Mouse (Mus musculus) limb, embryonic 13.5 days (tissue): ENCODE measurements around the gene Gjb4. TPM values are rescaled to one million over a fixed set of nuclear protein-coding genes. Genes with fewer than 3 reads are reported as not detected.

Source experiments
- ATAC-seq: fragments of 200-750 bp; cut with Nextera tagmentation; 2 replicates; pipeline ENCODE4 v1.8.0; 2017; ENCODE audit warnings: low read depth, moderate number of reproducible peaks, moderate TSS enrichment; ENCODE audit not compliant: low FRiP score
- H3K27ac ChIP-seq: fragments of 300-500 bp; sonication (generic); 2 replicates; pipeline ENCODE4 v1.5.1; 2015; ENCODE audit warnings: inconsistent platforms, mild to moderate bottlenecking, moderate library complexity
- H3K27me3 ChIP-seq: fragments of 300-500 bp; sonication (generic); 2 replicates; pipeline ENCODE4 v1.6.1; 2015; ENCODE audit warnings: mild to moderate bottlenecking, inconsistent platforms
- H3K36me3 ChIP-seq: fragments of 300-500 bp; sonication (generic); 2 replicates; pipeline ENCODE4 v1.6.1; 2015; ENCODE audit warnings: inconsistent platforms, mild to moderate bottlenecking, moderate library complexity
- H3K4me1 ChIP-seq: fragments of 300-500 bp; sonication (generic); 2 replicates; pipeline ENCODE4 v1.6.1; 2015; ENCODE audit warnings: inconsistent platforms
- H3K4me2 ChIP-seq: fragments of 300-500 bp; sonication (generic); replicated peaks from 2 replicates; pipeline ENCODE4 v1.6.1; 2015; ENCODE audit warnings: inconsistent platforms, mild to moderate bottlenecking, moderate library complexity
- H3K4me3 ChIP-seq: fragments of 300-500 bp; sonication (generic); 2 replicates; pipeline ENCODE4 v1.5.1; 2015; ENCODE audit warnings: moderate library complexity, mild to moderate bottlenecking, inconsistent platforms
- H3K9ac ChIP-seq: fragments of 300-500 bp; sonication (generic); 2 replicates; pipeline ENCODE4 v1.6.1; 2015; ENCODE audit warnings: mild to moderate bottlenecking, inconsistent platforms
- H3K9me3 ChIP-seq: fragments of 300-500 bp; sonication (generic); 2 replicates; pipeline ENCODE4 v1.6.1; 2016; ENCODE audit warnings: inconsistent platforms
- WGBS: fragments of 180-500 bp; shearing (Covaris S2); methylation state at CpG from one replicate; pipeline ENCODE4 v1.1.7; 2015; 5-methylcytosine and 5-hydroxymethylcytosine counted together
- polyA plus RNA-seq: library from polyadenylated mRNA; unstranded; fragments of >200 nt; fragmentation: Nextera tagmentation; extraction: Ambion mirVana; gene quantifications from 2 replicates; pipeline ENCODE4 v1.2.1, GENCODE M21; 2015

Gjb4 gene
- polyA plus RNA-seq, 1 experiment from 2014 or later: not detected

- Histone ChIP-seq H3K9me3 (no peaks in the 10 kb centered on the region), H3K4me1 (no peaks in the 10 kb centered on the region), H3K27ac (no peak overlapping the region), H3K9ac (no peak overlapping the region), H3K4me2 (no peak overlapping the region), H3K27me3 (peaks cover 16% of the 10 kb centered on the region), H3K36me3 (no peaks in the 10 kb centered on the region), H3K4me3 (no peak overlapping the region)
- ATAC-seq: no peak
- WGBS: 77% methylated on average over 5 of the region's 5 CpGs
Measured at GRCm38 (mm10) chr4:127337668-127338067, 16.2 kb downstream of the Gjb4 start.

- Histone ChIP-seq H3K27me3 (peaks cover 43% of the 10 kb centered on the region), H3K9ac (no peak overlapping the region), H3K36me3 (no peaks in the 10 kb centered on the region), H3K4me2 (no peak overlapping the region), H3K27ac (no peak overlapping the region), H3K4me3 (no peak overlapping the region), H3K9me3 (no peaks in the 10 kb centered on the region), H3K4me1 (peaks cover 11% of the 10 kb centered on the region)
- 20% methylated on average over 5 of the region's 5 CpGs for WGBS
- ATAC-seq: no peak
Measured at GRCm38 (mm10) chr4:127334870-127335504, 18.9 kb downstream of the Gjb4 start.

- no peak for ATAC-seq
- no peak overlapping the region for H3K9ac ChIP-seq
- H3K4me3 ChIP-seq: no peak overlapping the region
- peaks cover 15% of the 10 kb centered on the region for H3K4me1 ChIP-seq
- no peaks in the 10 kb centered on the region for H3K36me3 ChIP-seq
- no peaks in the 10 kb centered on the region for H3K9me3 ChIP-seq
- H3K4me2 ChIP-seq: peak overlapping the region; percentile 53; the same call in 1 of the 2 replicates
- no peak overlapping the region for H3K27ac ChIP-seq
- peaks cover 78% of the 10 kb centered on the region for H3K27me3 ChIP-seq
- 19% methylated on average over 13 of the region's 13 CpGs for WGBS
Measured at GRCm38 (mm10) chr4:127331171-127331570, 22.7 kb downstream of the Gjb4 start.

GRCm38 (mm10) chr4:127330181-127331100, 23.4 kb downstream of the Gjb4 start, which contains the start of gene Gjb3:
Gjb3 (minus strand) TSS chr4:127330844.
- Histone ChIP-seq H3K4me3 (peak within 1 kb of the TSS; percentile 30), H3K4me1 (peaks cover 15% of the 10 kb centered on the region), H3K4me2 (peak within 1 kb of the TSS; percentile 53), H3K9me3 (no peaks in the 10 kb centered on the region), H3K9ac (peak within 1 kb of the TSS; percentile 40; the same call in 1 of the 2 replicates), H3K27me3 (peaks cover 85% of the 10 kb centered on the region), H3K36me3 (no peaks in the 10 kb centered on the region), H3K27ac (no peak within 1 kb of the TSS)
- no peak for ATAC-seq
- 1% methylated on average over 46 of the region's 49 CpGs for WGBS

GRCm38 (mm10) chr4:127329751-127330150, 24.1 kb downstream of the Gjb4 start:
- H3K9ac ChIP-seq: no peak overlapping the region
- H3K27me3 ChIP-seq: peaks cover 89% of the 10 kb centered on the region
- no peak for ATAC-seq
- no peaks in the 10 kb centered on the region for H3K36me3 ChIP-seq
- no peaks in the 10 kb centered on the region for H3K9me3 ChIP-seq
- WGBS: 2% methylated on average over 13 of the region's 13 CpGs
- no peak overlapping the region for H3K27ac ChIP-seq
- peaks cover 15% of the 10 kb centered on the region for H3K4me1 ChIP-seq
- H3K4me3 ChIP-seq: peak overlapping the region; percentile 30
- H3K4me2 ChIP-seq: peak overlapping the region; percentile 53

GRCm38 (mm10) chr4:127329046-127329445, 24.8 kb downstream of the Gjb4 start:
- 0 out of 2 replicates have a peak overlapping the region, but pooled peaks have one; percentile 53 for H3K4me2 ChIP-seq
- no peaks in the 10 kb centered on the region for H3K36me3 ChIP-seq
- no peak overlapping the region for H3K27ac ChIP-seq
- H3K9ac ChIP-seq: no peak overlapping the region
- WGBS: under 1% methylated on average over 3 of the region's 3 CpGs
- H3K9me3 ChIP-seq: no peaks in the 10 kb centered on the region
- H3K4me1 ChIP-seq: peaks cover 15% of the 10 kb centered on the region
- H3K4me3 ChIP-seq: no peak overlapping the region
- H3K27me3 ChIP-seq: peaks cover 85% of the 10 kb centered on the region
- ATAC-seq: no peak

GRCm38 (mm10) chr4:127328378-127328777, 25.5 kb downstream of the Gjb4 start:
- H3K27ac ChIP-seq: no peak overlapping the region
- no peak overlapping the region for H3K9ac ChIP-seq
- WGBS: 57% methylated on average over 7 of the region's 7 CpGs
- H3K36me3 ChIP-seq: no peaks in the 10 kb centered on the region
- no peak overlapping the region for H3K4me2 ChIP-seq
- H3K4me3 ChIP-seq: no peak overlapping the region
- peaks cover 79% of the 10 kb centered on the region for H3K27me3 ChIP-seq
- H3K4me1 ChIP-seq: peaks cover 15% of the 10 kb centered on the region
- no peak for ATAC-seq
- no peaks in the 10 kb centered on the region for H3K9me3 ChIP-seq

- Histone ChIP-seq H3K36me3 (no peaks in the 10 kb centered on the region), H3K27me3 (peaks cover 74% of the 10 kb centered on the region), H3K9me3 (no peaks in the 10 kb centered on the region), H3K4me3 (no peak overlapping the region), H3K4me2 (no peak overlapping the region), H3K4me1 (peaks cover 15% of the 10 kb centered on the region), H3K27ac (no peak overlapping the region), H3K9ac (no peak overlapping the region)
- WGBS: 58% methylated on average over 6 of the region's 6 CpGs
- no peak for ATAC-seq
Measured at GRCm38 (mm10) chr4:127327749-127328148, 26.1 kb downstream of the Gjb4 start.

- ATAC-seq: no peak
- H3K27me3 ChIP-seq: peaks cover 69% of the 10 kb centered on the region
- WGBS: 58% methylated on average over 7 of the region's 7 CpGs
Measured at GRCm38 (mm10) chr4:127327258-127327657, 26.6 kb downstream of the Gjb4 start.

GRCm38 (mm10) chr4:127325276-127325675, 28.6 kb downstream of the Gjb4 start:
- H3K27ac ChIP-seq: no peak overlapping the region
- H3K9me3 ChIP-seq: no peaks in the 10 kb centered on the region
- WGBS: 87% methylated on average over 5 of the region's 5 CpGs
- H3K36me3 ChIP-seq: no peaks in the 10 kb centered on the region
- H3K27me3 ChIP-seq: peaks cover 49% of the 10 kb centered on the region
- no peak overlapping the region for H3K4me2 ChIP-seq
- H3K4me3 ChIP-seq: no peak overlapping the region
- H3K4me1 ChIP-seq: peaks cover 7% of the 10 kb centered on the region
- no peak overlapping the region for H3K9ac ChIP-seq
- ATAC-seq: no peak

More at GRCm38 (mm10) chr4:127327258-127327657, 26.6 kb downstream of the Gjb4 start:
- no peak overlapping the region for H3K4me2 ChIP-seq
- no peak overlapping the region for H3K9ac ChIP-seq
- no peaks in the 10 kb centered on the region for H3K36me3 ChIP-seq
- no peak overlapping the region for H3K27ac ChIP-seq
- peaks cover 15% of the 10 kb centered on the region for H3K4me1 ChIP-seq
- no peak overlapping the region for H3K4me3 ChIP-seq
- H3K9me3 ChIP-seq: no peaks in the 10 kb centered on the region

GRCm38 (mm10) chr4:127324759-127325158, 29.1 kb downstream of the Gjb4 start:
- H3K27me3 ChIP-seq: peaks cover 44% of the 10 kb centered on the region
- ATAC-seq: peak; percentile 65; the same call in 1 of the 2 replicates

GRCm38 (mm10) chr4:127324296-127324695, 29.6 kb downstream of the Gjb4 start:
- Histone ChIP-seq H3K27me3 (peaks cover 40% of the 10 kb centered on the region), H3K4me1 (no peaks in the 10 kb centered on the region), H3K4me2 (no peak overlapping the region), H3K4me3 (no peak overlapping the region), H3K9me3 (no peaks in the 10 kb centered on the region), H3K36me3 (no peaks in the 10 kb centered on the region), H3K9ac (no peak overlapping the region), H3K27ac (no peak overlapping the region)
- ATAC-seq: peak; percentile 12; the same call in 1 of the 2 replicates
- WGBS: 57% methylated on average over 10 of the region's 10 CpGs

More at GRCm38 (mm10) chr4:127324759-127325158, 29.1 kb downstream of the Gjb4 start:
- Histone ChIP-seq H3K4me1 (peaks cover 2% of the 10 kb centered on the region; the same call in 1 of the 2 replicates), H3K4me3 (no peak overlapping the region), H3K36me3 (no peaks in the 10 kb centered on the region), H3K9ac (no peak overlapping the region), H3K9me3 (no peaks in the 10 kb centered on the region), H3K4me2 (no peak overlapping the region), H3K27ac (no peak overlapping the region)
- 10% methylated on average over 6 of the region's 6 CpGs for WGBS
